ENCODE assay signal across 7 mouse cellular contexts in the genomic region with DNA sequence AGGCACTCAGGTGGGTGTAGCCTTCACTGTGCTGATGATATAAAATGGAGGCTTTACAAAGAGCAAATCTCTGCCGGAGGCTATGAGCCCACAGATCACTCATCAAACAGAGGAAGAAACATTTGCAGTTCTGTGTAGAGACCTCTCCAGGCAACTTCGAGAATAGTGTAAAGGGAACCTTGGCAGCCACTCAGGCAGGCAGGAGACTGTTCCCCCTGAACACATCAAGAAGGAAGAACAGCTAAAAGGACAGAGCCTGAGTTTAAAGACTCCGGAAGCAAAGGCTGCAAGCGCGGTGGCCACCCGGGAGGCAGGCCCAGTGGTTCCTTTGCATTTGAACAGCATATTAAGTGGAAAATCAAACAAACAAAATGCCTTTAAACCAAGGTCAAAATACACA. TPM values are rescaled to one million over a fixed set of nuclear protein-coding genes. Genes with fewer than 3 reads are reported as not detected.
DNase-seq lines count a peak whose midpoint lies in the region; ATAC-seq lines count a peak whose summit lies in the region.

No protein-coding gene starts in this region.

- no peak for ATAC-seq in kidney, embryonic 16.5 days (ENCODE audit: low FRiP score, low TSS enrichment)

- peak; percentile 36 for DNase-seq in retina, postnatal 1 day
- no peak for DNase-seq in retina, embryonic 14.5 days (ENCODE audit: low spot score)
- DNase-seq in brain, adult 2 months (ENCODE audit: low read depth, low spot score), result peak; percentile 76
- peak; percentile 33 to 39 for DNase-seq in heart, adult 9 months (ENCODE audit: low spot score in 2 of 2)
- peak; percentile 43 for DNase-seq in lung, postnatal 4 days
- DNase-seq in telencephalon, adult 2 months (ENCODE audit: low read depth, low spot score), result peak; percentile 48

- H3K9ac ChIP-seq in kidney, embryonic 16.5 days (replicated peaks; ENCODE audit: low read length), result peak overlapping the region; percentile 53; the same call in 1 of the 2 replicates

- H3K4me3 ChIP-seq in kidney, embryonic 16.5 days (ENCODE audit: low read length), result peak overlapping the region; percentile 57

- no peaks in the 10 kb centered on the region for H3K36me3 ChIP-seq in kidney, embryonic 16.5 days (ENCODE audit: insufficient read depth, low read length)

- H3K4me1 ChIP-seq in kidney, embryonic 16.5 days (ENCODE audit: insufficient read depth, low read length), result peaks cover 31% of the 10 kb centered on the region

- H3K9me3 ChIP-seq in kidney, embryonic 16.5 days (ENCODE audit: low read length), result no peaks in the 10 kb centered on the region

- no peak overlapping the region for H3K27ac ChIP-seq in kidney, embryonic 16.5 days (ENCODE audit: low read length)

- H3K27me3 ChIP-seq in kidney, embryonic 16.5 days (ENCODE audit: insufficient read depth, low read length), result peaks cover 3% of the 10 kb centered on the region; the same call in 1 of the 2 replicates

- WGBS in kidney, embryonic 16.5 days, result 4% methylated on average over 6 of the region's 6 CpGs

- peak overlapping the region; percentile 90 for H3K4me2 ChIP-seq in kidney, embryonic 16.5 days (replicated peaks; ENCODE audit: low read depth, low read length)

RNA-seq across cellular contexts. Expression of a gene that starts 2.2 kb away (rescaled TPM):
- polyA plus RNA-seq in kidney, embryonic 16.5 days (2015; fragmentation: Nextera tagmentation; extraction: Ambion mirVana), result 49.2 and 76.4 TPM in 2 replicates
